Mouse (Mus musculus): ENCODE data around the gene Cst9. TPM values are rescaled to one million over a fixed set of nuclear protein-coding genes. Genes with fewer than 3 reads are reported as not detected.
A peak's percentile ranks its signal among the peaks of the same experiment; 100 is the strongest.

The Cst9 gene
- total RNA-seq (2021), result not detected
- long read RNA-seq, experiment 1, result 0 reads
- long read RNA-seq, experiment 2, result 0 reads

DNA sequence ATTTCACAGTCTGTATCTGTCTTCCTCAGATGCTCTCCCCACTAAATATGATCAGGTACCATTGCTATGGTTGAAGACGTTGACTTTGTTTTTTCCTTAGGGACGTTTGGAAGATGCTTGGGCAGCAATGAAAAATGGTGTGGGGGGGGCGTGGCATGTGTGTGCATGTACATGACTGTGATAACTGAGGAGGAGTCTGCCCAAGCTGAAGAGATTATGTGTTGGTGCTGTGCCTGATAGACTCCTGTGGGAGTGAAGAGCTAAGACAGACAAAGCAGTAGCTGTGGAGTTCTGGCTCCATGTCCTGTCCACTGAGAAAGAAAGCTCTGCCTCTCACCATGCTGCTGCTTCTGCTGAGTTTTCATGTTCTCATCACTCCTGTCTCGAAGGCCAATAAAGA lies at the start of gene Cst9:
Gene Cst9 (plus strand): TSS at position 236 of the 400 bp plus-strand sequence.
- DNase-seq, result no peak

- DNase-seq, result no peak
Observed at GRCm38 (mm10) chr2:148789142-148789541, 45.8 kb upstream of the Cst9 start, which contains the start of gene Cst12. Gene Cst12 (plus strand): TSS chr2:148789361.

GRCm38 (mm10) chr2:148798485-148798884 lies 36.5 kb upstream of the Cst9 start, which contains the start of gene Cst8:
Gene Cst8 (plus strand): TSS chr2:148798785.
- no peak for DNase-seq

DNA sequence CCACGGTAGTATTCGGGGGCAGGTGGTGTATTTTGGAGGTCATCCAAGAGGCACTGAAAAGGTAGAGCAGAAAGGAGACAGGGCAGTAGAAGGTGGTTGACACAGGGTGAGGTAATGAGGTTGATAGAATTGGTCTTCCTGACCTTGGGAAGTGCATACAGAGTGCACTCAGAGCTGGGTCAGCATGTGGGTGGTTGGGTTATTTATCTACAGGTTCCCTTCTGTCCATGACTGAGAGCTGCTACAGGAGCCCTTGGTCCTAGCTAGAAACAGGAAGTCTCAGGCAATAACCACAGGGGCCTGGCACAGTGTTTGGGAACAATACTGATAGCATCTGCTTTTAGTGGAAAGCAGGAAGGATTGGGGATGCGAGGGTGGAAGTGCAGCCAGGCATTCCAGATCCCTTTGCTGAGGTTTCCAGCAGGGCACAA lies 33.4 kb upstream of the Cst9 start:
- DNase-seq, result no peak

DNA sequence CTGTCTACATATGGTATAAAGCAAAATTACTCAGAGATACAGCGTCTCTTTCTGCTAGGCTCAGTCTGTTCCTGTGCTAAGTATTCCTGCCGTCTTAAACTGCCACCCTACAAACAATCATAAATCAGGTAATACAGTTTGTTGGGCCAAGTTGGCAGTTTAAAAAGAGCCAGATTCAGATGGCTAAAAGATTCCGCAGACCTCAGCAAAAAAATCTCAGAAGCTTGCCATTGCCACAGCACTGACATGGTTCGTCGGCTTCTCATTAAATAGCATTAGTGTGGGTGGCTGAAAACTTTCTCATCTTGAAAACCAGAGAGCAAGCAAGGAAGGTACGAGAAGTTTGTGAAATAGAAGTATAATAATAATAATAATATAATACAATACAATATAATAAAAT lies 28.3 kb upstream of the Cst9 start:
- no peak for DNase-seq

DNA sequence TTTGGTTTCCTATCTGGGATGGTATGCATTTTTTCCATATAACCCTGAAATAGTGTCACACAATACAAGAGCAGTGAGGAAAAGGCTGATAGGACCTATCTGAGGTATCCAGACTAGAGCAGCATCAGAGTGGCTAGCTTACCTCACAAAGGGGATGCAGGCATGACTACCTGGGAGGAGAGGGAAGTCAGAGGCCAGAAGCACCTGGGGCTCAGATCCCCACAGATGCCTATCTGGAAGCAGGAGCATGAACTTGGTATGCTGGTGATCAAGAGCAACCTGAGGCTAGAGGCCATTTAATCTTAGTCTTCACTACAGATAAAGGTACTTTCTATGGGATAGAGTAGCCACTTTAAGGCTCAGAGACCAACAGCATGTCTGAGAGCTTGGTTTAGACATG lies 15.0 kb upstream of the Cst9 start, which contains the start of gene Cst13:
Gene Cst13 (plus strand): TSS at position 173 of the 400 bp plus-strand sequence.
- DNase-seq, result no peak

DNA sequence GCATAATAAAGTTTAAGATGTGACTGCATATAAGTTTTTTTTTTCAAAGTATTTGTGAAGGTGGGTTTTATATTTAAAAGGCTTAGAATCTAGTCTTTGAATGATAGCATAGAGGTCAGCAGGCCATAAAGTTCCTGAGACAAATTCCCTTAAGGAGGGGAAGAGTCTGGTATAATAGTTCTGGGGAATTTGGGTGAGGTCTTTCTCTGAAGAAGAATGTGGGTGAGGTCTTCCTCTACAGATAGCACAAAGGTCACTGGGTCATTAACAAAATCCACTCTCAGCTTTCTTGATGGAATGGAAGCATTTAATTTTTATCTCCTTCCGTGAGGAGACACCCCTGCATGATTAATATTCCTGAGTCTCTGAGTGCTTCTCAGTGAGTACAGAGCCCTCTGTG lies 9.0 kb upstream of the Cst9 start:
- DNase-seq, result no peak

DNA sequence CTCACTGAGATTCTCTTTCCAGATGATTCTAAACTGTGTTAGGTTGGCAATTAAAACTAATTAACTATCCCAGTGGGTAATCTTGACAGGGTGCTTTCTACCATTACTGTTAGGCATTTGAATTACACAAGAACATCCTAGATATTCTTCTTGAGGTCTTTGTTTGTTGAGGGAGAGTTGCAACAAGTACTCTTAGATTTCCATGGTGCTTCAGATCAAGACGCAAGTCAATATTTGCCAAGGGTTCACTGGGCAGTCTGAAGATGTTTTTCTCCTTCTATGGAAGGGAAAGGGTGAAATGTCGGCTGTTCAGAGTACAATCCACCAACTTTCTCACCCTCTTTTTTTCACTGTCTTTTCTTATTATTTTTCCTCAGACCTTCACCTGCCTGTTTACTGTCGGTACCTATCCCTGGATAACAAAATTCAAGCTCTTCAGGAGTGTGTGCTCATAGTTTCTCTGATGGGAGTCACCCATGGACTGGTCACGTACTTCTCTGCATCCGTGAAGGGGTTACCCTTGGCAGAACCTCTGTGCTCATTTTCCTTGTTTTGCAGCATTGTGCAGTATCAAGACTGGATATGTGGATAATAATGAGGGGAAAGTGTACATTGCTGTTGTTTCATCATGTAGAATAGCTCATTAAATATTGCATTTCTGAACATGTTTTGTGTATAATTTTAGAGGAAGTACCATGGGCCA lies 3.3 kb downstream of the Cst9 start:
- no peak for DNase-seq

GRCm38 (mm10) chr2:148839224-148839623 lies 4.3 kb downstream of the Cst9 start:
- DNase-seq, result no peak

DNA sequence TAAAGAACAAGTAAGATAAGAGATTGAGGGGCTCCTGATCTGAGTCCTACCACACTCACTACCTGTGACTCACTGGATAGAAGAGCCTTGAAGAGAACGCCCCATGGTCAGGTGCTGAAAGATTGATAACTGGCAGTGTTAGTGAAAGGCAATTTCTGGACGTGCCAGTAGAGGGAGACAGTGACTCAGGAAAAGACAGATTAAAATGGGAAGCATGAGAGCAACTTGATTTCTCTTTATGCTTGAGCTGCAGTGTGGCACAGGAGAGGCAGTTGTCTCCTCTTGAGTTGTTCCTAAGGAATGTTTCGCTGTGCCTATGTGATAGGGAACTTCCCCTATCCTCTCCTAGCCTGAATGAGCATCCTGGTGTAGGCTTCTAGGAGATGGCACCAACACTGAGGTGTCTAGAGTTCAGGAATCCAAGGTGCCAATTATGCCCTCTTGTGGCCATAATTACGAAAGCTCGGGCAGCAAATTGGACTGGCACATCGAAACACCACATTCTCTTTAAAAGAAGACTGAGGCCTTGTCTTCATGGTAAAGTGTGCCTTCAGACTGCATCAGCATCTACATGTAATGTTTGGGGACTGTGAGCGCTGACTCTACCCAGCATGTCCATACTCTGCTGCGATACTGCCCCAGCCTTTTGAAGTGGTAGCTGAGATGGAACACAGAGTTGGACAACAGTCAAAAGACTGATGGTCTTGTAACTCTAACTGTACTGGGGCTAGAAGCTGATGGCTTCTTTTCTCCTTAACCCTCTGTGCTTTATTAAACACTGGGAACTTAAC lies 16.4 kb downstream of the Cst9 start:
- DNase-seq, result peak; percentile 47

GRCm38 (mm10) chr2:148856630-148857400 lies 21.9 kb downstream of the Cst9 start:
- no peak for DNase-seq

- no peak for DNase-seq
Observed at GRCm38 (mm10) chr2:148857506-148857905, 22.6 kb downstream of the Cst9 start.

- no peak for DNase-seq
Observed at GRCm38 (mm10) chr2:148860993-148861392, 26.0 kb downstream of the Cst9 start.

DNA sequence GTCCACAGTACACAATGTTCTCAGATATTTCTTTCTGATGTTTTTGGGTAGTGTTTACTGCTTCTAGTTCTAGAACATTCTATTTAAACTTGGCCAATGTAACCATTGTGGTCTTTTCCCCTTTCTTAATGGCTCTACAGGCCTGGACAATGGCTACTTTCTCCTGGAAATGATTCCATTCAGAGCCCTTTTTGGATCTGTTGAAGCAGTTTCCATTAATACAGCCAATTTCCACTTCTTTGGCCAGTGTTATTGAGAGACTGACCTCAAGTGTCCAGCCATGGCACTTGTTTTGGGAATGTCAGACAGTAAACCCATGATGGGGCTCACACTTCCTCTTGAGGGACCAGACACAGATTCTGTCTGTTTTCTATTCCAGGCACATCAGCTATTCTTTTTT lies 26.7 kb downstream of the Cst9 start:
- DNase-seq, result no peak

DNA sequence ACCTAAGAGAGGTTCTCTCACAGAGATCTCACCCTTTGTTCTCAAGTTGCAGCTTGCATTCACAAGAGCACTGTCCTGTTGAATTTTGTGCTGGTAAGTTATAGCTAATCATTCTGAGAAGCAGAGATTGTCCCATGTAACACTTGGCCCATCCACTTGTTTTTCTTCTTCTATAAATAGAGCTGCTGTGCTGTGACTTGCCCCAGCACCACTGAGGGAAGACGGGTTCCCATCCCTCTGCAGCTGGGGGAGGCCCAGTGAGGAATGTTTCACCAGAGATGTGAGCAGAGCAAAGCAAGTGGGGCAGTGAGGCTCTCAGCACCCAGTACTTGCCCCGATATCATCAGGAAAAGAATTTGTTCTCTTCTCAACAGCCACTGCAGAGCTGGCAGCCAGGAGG lies 30.0 kb downstream of the Cst9 start, which contains the start of gene 9230104L09Rik:
Gene 9230104L09Rik (minus strand): TSS at position 73 of the 400 bp plus-strand sequence.
- peak; percentile 32 for DNase-seq

- no peak for DNase-seq
Observed at GRCm38 (mm10) chr2:148868959-148869358, 34.0 kb downstream of the Cst9 start.

DNA sequence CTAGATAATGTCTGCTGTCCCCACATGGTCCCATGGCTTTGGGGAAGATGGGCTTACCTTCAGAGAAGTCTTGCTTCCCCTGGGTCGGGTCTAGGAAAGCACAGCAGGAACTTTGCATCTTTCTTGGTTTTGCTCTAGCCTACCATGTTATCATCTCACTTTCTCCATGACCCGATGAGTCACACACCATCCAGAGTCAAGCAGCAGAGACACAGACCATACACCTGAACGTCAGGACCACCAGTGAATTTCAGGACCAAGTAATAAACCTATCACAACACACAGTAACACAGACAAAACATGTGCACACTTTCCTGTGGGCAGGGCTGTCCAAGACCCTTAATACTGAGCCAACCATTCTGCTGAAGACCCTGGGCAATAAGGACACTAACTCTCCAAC lies 35.6 kb downstream of the Cst9 start:
- DNase-seq, result no peak

DNA sequence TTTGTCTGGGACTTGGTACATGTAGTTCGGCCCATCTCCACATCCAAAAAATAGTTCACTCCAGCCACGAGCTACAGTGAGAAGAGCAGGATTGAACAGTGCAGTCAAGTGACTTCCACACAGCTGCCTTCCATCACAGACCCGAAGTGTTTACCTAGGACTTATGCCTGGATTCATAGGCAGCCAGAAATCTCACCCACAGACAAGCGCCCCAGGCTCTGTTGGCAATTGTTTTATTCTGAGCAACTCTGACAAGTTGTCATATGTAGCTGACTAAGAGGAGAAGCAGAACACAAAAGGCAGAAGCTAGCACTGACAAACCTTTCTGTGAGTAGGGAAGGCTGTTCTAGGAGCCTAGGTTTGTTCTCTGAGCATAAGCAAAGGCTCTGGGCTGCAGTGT lies 37.9 kb downstream of the Cst9 start:
- no peak for DNase-seq

DNA sequence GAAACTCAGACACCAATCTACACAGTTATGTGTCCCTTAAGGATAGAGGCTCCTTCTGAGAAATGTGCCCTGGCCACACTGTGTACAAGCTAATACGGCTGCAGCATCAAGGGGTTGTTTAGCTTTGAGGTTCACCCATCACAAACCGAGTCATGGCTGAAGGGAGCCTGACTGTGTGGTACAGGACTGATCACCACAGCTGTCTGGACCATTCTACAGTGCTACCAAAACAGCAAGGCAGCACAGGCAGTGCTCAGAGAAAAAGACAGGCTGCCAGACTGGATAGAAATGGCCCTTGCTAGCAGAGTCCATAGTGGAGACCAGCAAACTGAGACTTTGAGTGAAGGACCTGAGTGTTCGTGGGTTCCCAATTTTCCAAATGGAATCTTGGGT lies 39.3 kb downstream of the Cst9 start:
- DNase-seq, result no peak

DNA sequence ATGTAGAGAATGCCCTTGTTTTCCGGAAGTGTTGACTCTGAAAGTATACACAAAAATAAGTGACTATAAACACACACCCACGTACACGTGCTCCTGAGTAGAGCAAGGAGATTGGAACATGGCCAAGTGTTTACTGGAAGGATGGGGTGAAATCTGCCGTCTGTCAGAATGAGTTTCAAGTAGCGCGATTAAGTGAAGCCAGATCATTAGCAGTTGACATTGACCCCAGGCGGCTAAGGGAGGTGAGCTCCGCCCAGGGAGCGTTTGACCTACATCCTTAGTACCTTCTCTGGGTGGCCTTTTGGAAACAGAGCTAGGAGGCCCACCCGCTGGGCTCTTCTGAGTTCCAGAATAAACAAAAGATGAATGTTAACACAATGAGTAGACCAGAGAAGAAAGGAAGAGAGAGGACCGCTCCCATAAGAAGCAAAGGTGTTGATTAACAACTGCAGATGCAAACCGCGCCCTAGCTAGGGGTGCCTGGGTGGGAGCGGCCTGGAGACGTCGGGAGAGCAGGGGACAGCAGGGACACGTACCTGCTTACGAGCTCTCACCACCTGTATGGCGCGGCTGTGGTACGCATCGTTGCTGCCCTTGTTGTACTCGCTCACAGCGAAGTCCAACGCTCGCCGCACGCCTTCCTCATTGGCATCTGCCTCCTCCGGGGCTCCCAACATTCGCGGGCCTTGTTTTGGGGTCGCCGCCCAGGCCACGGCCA lies 39.8 kb downstream of the Cst9 start:
- no peak for DNase-seq

GRCm38 (mm10) chr2:148875335-148875811 lies 40.4 kb downstream of the Cst9 start, which contains the start of gene Cst3:
Gene Cst3 (minus strand): TSS chr2:148875692.
- peak; percentile 97 for DNase-seq

Data from gastrocnemius, postnatal 25 days (tissue).